Mouse (Mus musculus): Measurements from ENCODE around the gene Gstt3. TPM values are rescaled to one million over a fixed set of nuclear protein-coding genes. Genes with fewer than 3 reads are reported as not detected.
"Not testable (repeated sequence)": the region's sequence is repeated elsewhere in the genome, so short reads cannot be mapped to it uniquely, and the experiment has no call there.

Gene Gstt3
- polyA plus RNA-seq, 1 experiment = not detected

DNA sequence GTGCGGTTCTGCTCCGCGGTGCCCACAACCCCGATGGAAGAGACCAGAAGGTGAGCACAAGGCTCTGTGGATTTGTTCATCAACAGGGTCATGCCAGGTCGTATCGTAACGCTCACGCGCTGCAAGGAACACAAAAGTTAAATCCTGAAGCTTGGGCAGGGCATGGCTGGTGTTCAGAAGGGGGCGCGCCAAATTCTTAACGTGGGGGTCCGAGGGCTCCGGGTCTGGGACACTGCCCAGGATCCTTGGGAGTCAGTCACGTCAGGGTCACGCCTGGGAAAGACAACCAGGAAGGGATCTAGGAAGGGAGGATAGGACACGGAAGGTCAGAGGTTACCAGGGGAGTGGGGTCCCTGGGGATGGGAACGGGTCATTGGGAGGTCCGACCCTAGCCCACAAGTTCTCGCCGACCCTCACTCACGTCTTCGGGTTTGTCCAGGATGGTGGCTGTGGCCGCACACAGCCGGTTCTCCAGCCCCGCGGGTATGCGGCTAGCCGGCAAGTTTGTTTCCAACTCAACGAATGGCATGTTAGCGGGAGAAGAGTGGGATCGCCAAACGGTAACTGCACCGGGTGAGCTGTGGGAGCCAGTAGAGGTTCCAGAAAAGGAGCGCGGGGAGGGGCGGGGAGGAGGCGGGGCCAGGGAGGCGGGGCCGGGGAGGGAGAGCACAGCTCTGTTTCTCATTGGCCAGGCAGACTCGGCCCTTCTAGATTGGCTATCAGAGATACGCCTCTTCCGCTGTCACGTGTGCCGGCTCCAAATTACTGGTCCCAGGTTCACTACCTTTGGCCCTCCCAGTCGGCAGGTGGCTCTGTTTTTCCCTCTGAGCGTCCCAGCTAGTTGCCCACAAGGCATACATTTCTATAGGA is 8.2 kb downstream of the Gstt3 start, which contains the start of gene Ddt:
Ddt (minus strand) TSS at position 620 of the 870 bp plus-strand sequence.
- under 1% methylated on average over 47 of the region's 47 CpGs for WGBS
- Histone ChIP-seq H3K4me1 (ENCODE audit: control insufficient read depth, insufficient read depth, low read length) (peaks cover 8% of the 10 kb centered on the region), H3K27ac (ENCODE audit: insufficient read depth, low read depth, low read length) (no peak within 1 kb of the TSS), H3K4me3 (ENCODE audit: insufficient read depth, low read depth, low read length) (peak within 1 kb of the TSS; percentile 69)
- no peak for TF ChIP-seq CTCF (IDR thresholded peaks at IDR 0.05; ENCODE audit: insufficient read depth, low read depth, low read length)

- not testable (repeated sequence) for H3K27ac ChIP-seq (ENCODE audit: insufficient read depth, low read depth, low read length); H3K4me3 ChIP-seq (ENCODE audit: insufficient read depth, low read depth, low read length); H3K4me1 ChIP-seq (ENCODE audit: control insufficient read depth, insufficient read depth, low read length)
- 35% methylated on average over 5 of the region's 5 CpGs for WGBS
Measured at GRCm38 (mm10) chr10:75767756-75768155, 13.5 kb downstream of the Gstt3 start.

DNA sequence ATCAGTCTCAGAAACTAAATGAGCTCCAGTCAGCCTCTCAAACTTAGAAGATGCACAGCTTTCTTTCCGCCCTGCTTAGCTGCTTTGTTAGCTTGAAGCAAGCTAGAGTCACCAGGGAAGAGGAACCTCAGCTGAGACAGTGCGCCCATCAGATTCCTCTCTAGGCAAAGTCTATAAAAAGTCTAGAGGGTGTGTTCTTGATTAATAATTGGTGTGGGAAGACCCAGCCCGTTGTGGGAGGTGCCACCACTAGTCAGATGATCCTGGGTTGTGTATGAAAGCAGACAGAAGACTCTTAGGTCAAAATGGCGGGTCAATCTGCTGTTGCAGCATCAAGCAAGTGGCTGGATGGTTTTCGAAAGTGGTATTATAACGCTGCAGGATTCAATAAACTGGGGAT is 14.4 kb downstream of the Gstt3 start:
- H3K27ac ChIP-seq (ENCODE audit: insufficient read depth, low read depth, low read length) = no peak overlapping the region
- H3K4me3 ChIP-seq (ENCODE audit: insufficient read depth, low read depth, low read length) = no peak overlapping the region
- H3K4me1 ChIP-seq (ENCODE audit: control insufficient read depth, insufficient read depth, low read length) = peaks cover 2% of the 10 kb centered on the region; the same call in 1 of the 2 replicates
- TF ChIP-seq POLR2A (IDR thresholded peaks at IDR 0.05; ENCODE audit: insufficient read depth, low read depth, low read length) = no peak
- no peak for TF ChIP-seq CTCF (IDR thresholded peaks at IDR 0.05; ENCODE audit: insufficient read depth, low read depth, low read length)
- WGBS = 84% methylated on average over 6 of the region's 6 CpGs

- TF ChIP-seq POLR2A (IDR thresholded peaks at IDR 0.05; ENCODE audit: insufficient read depth, low read depth, low read length) = no peak
- peak; percentile 69; the same call in 1 of the 2 replicates for TF ChIP-seq CTCF (IDR thresholded peaks at IDR 0.05; ENCODE audit: insufficient read depth, low read depth, low read length)
- Histone ChIP-seq H3K27ac (ENCODE audit: insufficient read depth, low read depth, low read length) (peak overlapping the region; percentile 47; the same call in 1 of the 2 replicates), H3K4me3 (ENCODE audit: insufficient read depth, low read depth, low read length) (peak overlapping the region; percentile 65), H3K4me1 (ENCODE audit: control insufficient read depth, insufficient read depth, low read length) (peaks cover 5% of the 10 kb centered on the region)
- under 1% methylated on average over 27 of the region's 27 CpGs for WGBS
Measured at GRCm38 (mm10) chr10:75764519-75765473, 16.4 kb downstream of the Gstt3 start.

- WGBS = under 1% methylated on average over 61 of the region's 61 CpGs
- TF ChIP-seq POLR2A (IDR thresholded peaks at IDR 0.05; ENCODE audit: insufficient read depth, low read depth, low read length) (peak; percentile 89), CTCF (IDR thresholded peaks at IDR 0.05; ENCODE audit: insufficient read depth, low read depth, low read length) (no peak)
- Histone ChIP-seq H3K4me3 (ENCODE audit: insufficient read depth, low read depth, low read length) (peak within 1 kb of the TSS; percentile 65), H3K4me1 (ENCODE audit: control insufficient read depth, insufficient read depth, low read length) (peaks cover 5% of the 10 kb centered on the region), H3K27ac (ENCODE audit: insufficient read depth, low read depth, low read length) (peak within 1 kb of the TSS; percentile 47)
Measured at GRCm38 (mm10) chr10:75763682-75764518, 17.3 kb downstream of the Gstt3 start, which contains the start of gene Cabin1. Gene Cabin1 (minus strand): TSS chr10:75764341.

GRCm38 (mm10) chr10:75762413-75762812 is 18.8 kb downstream of the Gstt3 start:
- H3K4me1 ChIP-seq (ENCODE audit: control insufficient read depth, insufficient read depth, low read length) = peaks cover 5% of the 10 kb centered on the region
- WGBS = 93% methylated on average over 3 of the region's 3 CpGs
- H3K27ac ChIP-seq (ENCODE audit: insufficient read depth, low read depth, low read length) = no peak overlapping the region
- no peak overlapping the region for H3K4me3 ChIP-seq (ENCODE audit: insufficient read depth, low read depth, low read length)
- no peak for TF ChIP-seq CTCF (IDR thresholded peaks at IDR 0.05; ENCODE audit: insufficient read depth, low read depth, low read length)
- no peak for TF ChIP-seq POLR2A (IDR thresholded peaks at IDR 0.05; ENCODE audit: insufficient read depth, low read depth, low read length)

DNA sequence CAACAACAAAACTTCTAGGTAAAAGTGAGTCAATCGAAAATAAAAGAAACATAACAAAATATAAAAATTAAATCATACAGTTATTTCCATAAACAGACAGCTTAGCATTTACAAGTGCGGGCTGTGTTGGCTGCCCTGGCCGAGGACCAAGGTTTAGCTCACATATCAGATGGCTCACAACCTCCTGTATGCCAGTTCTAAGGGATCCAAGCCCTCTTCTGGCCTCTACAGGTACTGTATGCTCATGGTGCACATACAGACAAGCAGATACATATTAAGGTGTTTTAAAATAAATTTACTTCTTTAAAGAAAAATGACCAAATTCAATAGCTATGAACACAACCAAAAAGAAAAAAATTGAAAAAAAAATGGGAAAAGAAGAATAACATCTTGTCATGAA is 20.9 kb downstream of the Gstt3 start:
- over 99% methylated on average over 3 of the region's 3 CpGs for WGBS
- peaks cover 5% of the 10 kb centered on the region for H3K4me1 ChIP-seq (ENCODE audit: control insufficient read depth, insufficient read depth, low read length)
- no peak overlapping the region for H3K27ac ChIP-seq (ENCODE audit: insufficient read depth, low read depth, low read length)
- no peak overlapping the region for H3K4me3 ChIP-seq (ENCODE audit: insufficient read depth, low read depth, low read length)
- TF ChIP-seq POLR2A (IDR thresholded peaks at IDR 0.05; ENCODE audit: insufficient read depth, low read depth, low read length) = no peak
- TF ChIP-seq CTCF (IDR thresholded peaks at IDR 0.05; ENCODE audit: insufficient read depth, low read depth, low read length) = no peak

DNA sequence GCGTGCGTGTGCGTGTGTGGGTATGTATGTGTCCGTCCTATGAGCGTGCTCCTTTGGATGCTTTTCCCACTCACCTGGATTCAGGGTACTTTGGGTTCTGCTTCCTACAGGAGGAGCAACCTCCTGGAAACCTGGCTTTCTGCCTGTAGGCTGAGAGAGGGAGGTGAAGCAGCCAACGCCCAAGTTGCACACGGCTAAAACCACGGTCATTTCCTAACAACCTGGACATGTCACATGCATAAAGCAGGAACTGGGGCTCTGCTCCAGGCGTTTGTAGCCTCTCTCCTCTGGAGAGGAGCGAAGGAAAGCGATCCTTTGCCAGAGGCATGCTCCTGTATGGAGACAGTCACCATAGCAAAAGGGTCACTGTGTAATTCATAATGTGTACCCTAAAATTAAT is 24.5 kb downstream of the Gstt3 start:
- Histone ChIP-seq H3K27ac (ENCODE audit: insufficient read depth, low read depth, low read length) (no peak overlapping the region), H3K4me3 (ENCODE audit: insufficient read depth, low read depth, low read length) (no peak overlapping the region), H3K4me1 (ENCODE audit: control insufficient read depth, insufficient read depth, low read length) (peaks cover 3% of the 10 kb centered on the region; the same call in 1 of the 2 replicates)
- WGBS = 92% methylated on average over 11 of the region's 11 CpGs
- TF ChIP-seq POLR2A (IDR thresholded peaks at IDR 0.05; ENCODE audit: insufficient read depth, low read depth, low read length) = no peak
- no peak for TF ChIP-seq CTCF (IDR thresholded peaks at IDR 0.05; ENCODE audit: insufficient read depth, low read depth, low read length)

Data from olfactory bulb, adult 2 months (tissue).